23 mouse cellular contexts compared by ENCODE assay signal in genomic region chr15:95970691-95971090, GRCm38 (mm10).
A peak's percentile ranks its signal among the peaks of the same experiment; 100 is the strongest.
DNase-seq lines count a peak whose midpoint lies in the region; ATAC-seq lines count a peak whose summit lies in the region.
"Had no signal": no experiment of that assay in that cellular context is flagged by ENCODE, and none has a peak within 500 bp of the region (broad histone marks: within the 10 kb centered on the region; RNA-seq: fewer than 3 reads in every experiment).

No protein-coding gene starts in this region.

- H3K27ac ChIP-seq in midbrain, embryonic 11.5 days (ENCODE audit: low read depth, low read length): no peak overlapping the region
- no peak overlapping the region for H3K27ac ChIP-seq in midbrain, embryonic 13.5 days
- H3K27ac ChIP-seq: embryonic facial prominence, embryonic 10.5 days; embryonic facial prominence, embryonic 12.5 days; forebrain, embryonic 13.5 days; forebrain, embryonic 15.5 days had no signal

- WGBS in midbrain, embryonic 11.5 days: 92% methylated on average over 7 of the region's 7 CpGs
- 92% methylated on average over 7 of the region's 7 CpGs for WGBS in midbrain, embryonic 13.5 days

- H3K4me3 ChIP-seq in midbrain, embryonic 11.5 days (ENCODE audit: low read depth, low read length): no peak overlapping the region
- no peak overlapping the region for H3K4me3 ChIP-seq in midbrain, embryonic 13.5 days (replicated peaks)
- H3K4me3 ChIP-seq: embryonic facial prominence, embryonic 10.5 days; embryonic facial prominence, embryonic 12.5 days; forebrain, embryonic 13.5 days; forebrain, embryonic 15.5 days had no signal

- H3K4me2 ChIP-seq in midbrain, embryonic 11.5 days: no peak overlapping the region
- H3K4me2 ChIP-seq in midbrain, embryonic 13.5 days (replicated peaks): no peak overlapping the region
- H3K4me2 ChIP-seq: embryonic facial prominence, embryonic 12.5 days; forebrain, embryonic 13.5 days; forebrain, embryonic 15.5 days had no signal

- no peaks in the 10 kb centered on the region for H3K9me3 ChIP-seq in midbrain, embryonic 11.5 days (ENCODE audit: control insufficient read depth, low read length)
- no peaks in the 10 kb centered on the region for H3K9me3 ChIP-seq in midbrain, embryonic 13.5 days
- H3K9me3 ChIP-seq: embryonic facial prominence, embryonic 10.5 days; embryonic facial prominence, embryonic 12.5 days; forebrain, embryonic 13.5 days; forebrain, embryonic 15.5 days had no signal

- H3K27me3 ChIP-seq in midbrain, embryonic 11.5 days (ENCODE audit: control insufficient read depth, insufficient read depth, low read length): no peaks in the 10 kb centered on the region
- H3K27me3 ChIP-seq in midbrain, embryonic 13.5 days: no peaks in the 10 kb centered on the region
- H3K27me3 ChIP-seq: CH12.LX; embryonic facial prominence, embryonic 12.5 days; forebrain, embryonic 13.5 days; forebrain, embryonic 15.5 days; Patski had no signal

- H3K9ac ChIP-seq in midbrain, embryonic 11.5 days (ENCODE audit: low read length): no peak overlapping the region
- no peak overlapping the region for H3K9ac ChIP-seq in midbrain, embryonic 13.5 days (replicated peaks)
- H3K9ac ChIP-seq: embryonic facial prominence, embryonic 12.5 days; forebrain, embryonic 13.5 days; forebrain, embryonic 15.5 days; forebrain, postnatal 0 days had no signal

- intact Hi-C loops in heart, postnatal 25 days (cut with DNase I): no loop called here

- H3K36me3 ChIP-seq in midbrain, embryonic 11.5 days (ENCODE audit: control insufficient read depth, insufficient read depth, low read length): no peaks in the 10 kb centered on the region
- H3K36me3 ChIP-seq in midbrain, embryonic 13.5 days: peaks cover 43% of the 10 kb centered on the region
- H3K36me3 ChIP-seq: G1E had no signal

- H3K4me1 ChIP-seq in midbrain, embryonic 11.5 days (ENCODE audit: control insufficient read depth, insufficient read depth, low read length): no peaks in the 10 kb centered on the region
- peaks cover 10% of the 10 kb centered on the region; the same call in 1 of the 2 replicates for H3K4me1 ChIP-seq in midbrain, embryonic 13.5 days (replicated peaks)
- H3K4me1 ChIP-seq: embryonic facial prominence, embryonic 10.5 days; embryonic facial prominence, embryonic 12.5 days; forebrain, embryonic 13.5 days; forebrain, embryonic 15.5 days had no signal

- no peak for ATAC-seq in midbrain, embryonic 11.5 days (ENCODE audit: low FRiP score)
- no peak for ATAC-seq in midbrain, embryonic 13.5 days
- ATAC-seq: activated CD4-positive, CD25-positive, alpha-beta regulatory T cell, adult 4 months; CD4-positive, CD25-positive, alpha-beta regulatory T cell, adult 4 months; forebrain, embryonic 13.5 days; forebrain, embryonic 15.5 days; forebrain, postnatal 0 days; Patski had no signal

- peak; percentile 79 for DNase-seq in heart, adult 11 months
- no peak for DNase-seq in heart, postnatal 25 days (ENCODE audit: low spot score)
- DNase-seq in midbrain, embryonic 11.5 days (ENCODE audit: low spot score, missing footprints): peak; percentile 71
- no peak for DNase-seq in urinary bladder, postnatal 36 days (ENCODE audit: low spot score in 2 of 2)
- DNase-seq: adrenal gland, adult 8-10 months; adrenal gland, postnatal 14 days; adrenal gland, postnatal 36 days; cerebellum, adult 11-12 months; cerebellum, adult 2 months; cerebellum, adult 9-10 months; cerebellum, postnatal 10 days; cerebellum, postnatal 25 days; forebrain, postnatal 0 days had no signal

Comparison
In these comparisons a context has a peak if more than half of its experiments do, and no peak if none do; other contexts are left out.
1. DNase-seq: peak in heart, adult 11 months (single experiment) and midbrain, embryonic 11.5 days (single experiment); none in heart, postnatal 25 days (single experiment) and urinary bladder, postnatal 36 days (0 of 2).